In genomic region chr12:94420918-94421317, GRCm38 (mm10) we compare ENCODE assay signal across 9 mouse cellular contexts.
DNase-seq lines count a peak whose midpoint lies in the region; ATAC-seq lines count a peak whose summit lies in the region.
"Had no signal": no experiment of that assay in that cellular context is flagged by ENCODE, and none has a peak within 500 bp of the region (broad histone marks: within the 10 kb centered on the region; RNA-seq: fewer than 3 reads in every experiment).

No protein-coding gene starts in this region.

- no peak overlapping the region for H3K27ac ChIP-seq in heart, embryonic 16.5 days (ENCODE audit: low read length)
- no peak overlapping the region for H3K27ac ChIP-seq in hindbrain, embryonic 12.5 days
- H3K27ac ChIP-seq: midbrain, embryonic 10.5 days had no signal

- H3K4me1 ChIP-seq in heart, embryonic 16.5 days (ENCODE audit: control insufficient read depth, insufficient read depth, low read length): peaks cover 2% of the 10 kb centered on the region; the same call in 1 of the 2 replicates
- peaks cover 5% of the 10 kb centered on the region; the same call in 1 of the 2 replicates for H3K4me1 ChIP-seq in hindbrain, embryonic 12.5 days

- no peak overlapping the region for H3K9ac ChIP-seq in heart, embryonic 16.5 days (ENCODE audit: low read length)
- H3K9ac ChIP-seq in hindbrain, embryonic 12.5 days: no peak overlapping the region

- no peak overlapping the region for H3K4me3 ChIP-seq in heart, embryonic 16.5 days (ENCODE audit: low read length)
- H3K4me3 ChIP-seq in hindbrain, embryonic 12.5 days: no peak overlapping the region
- H3K4me3 ChIP-seq: midbrain, embryonic 10.5 days had no signal

- 29% methylated on average over 5 of the region's 5 CpGs for WGBS in heart, embryonic 16.5 days
- WGBS in hindbrain, embryonic 12.5 days: 70% methylated on average over 5 of the region's 5 CpGs

- DNase-seq in adrenal gland, postnatal 10 days: peak; percentile 27
- no peak for DNase-seq in adrenal gland, postnatal 25 days
- peak; percentile 75 for DNase-seq in 416B (ENCODE audit: low read depth)
- DNase-seq in kidney, postnatal 4 days: peak; percentile 27 to 47
- DNase-seq in right cerebral cortex, postnatal 36 days (ENCODE audit: low spot score in 2 of 2): no peak
- no peak for DNase-seq in layer of hippocampus, postnatal 36 days

- no peaks in the 10 kb centered on the region for H3K27me3 ChIP-seq in heart, embryonic 16.5 days (ENCODE audit: control insufficient read depth, insufficient read depth, low read length)
- H3K27me3 ChIP-seq in hindbrain, embryonic 12.5 days: no peaks in the 10 kb centered on the region

- H3K36me3 ChIP-seq in heart, embryonic 16.5 days (ENCODE audit: control insufficient read depth, insufficient read depth): no peaks in the 10 kb centered on the region
- no peaks in the 10 kb centered on the region for H3K36me3 ChIP-seq in hindbrain, embryonic 12.5 days
- H3K36me3 ChIP-seq: midbrain, embryonic 10.5 days had no signal

- H3K9me3 ChIP-seq in heart, embryonic 16.5 days (replicated peaks; ENCODE audit: control insufficient read depth, low read length): no peaks in the 10 kb centered on the region
- H3K9me3 ChIP-seq in hindbrain, embryonic 12.5 days (replicated peaks): no peaks in the 10 kb centered on the region
- H3K9me3 ChIP-seq: midbrain, embryonic 10.5 days had no signal

- no peak overlapping the region for H3K4me2 ChIP-seq in heart, embryonic 16.5 days (ENCODE audit: low read depth, low read length)
- H3K4me2 ChIP-seq in hindbrain, embryonic 12.5 days (replicated peaks): no peak overlapping the region

- ATAC-seq in heart, embryonic 16.5 days (replicated peaks; ENCODE audit: extremely low read depth, insufficient read depth, low FRiP score): peak; percentile 37; the same call in 1 of the 2 replicates
- no peak for ATAC-seq in hindbrain, embryonic 12.5 days (ENCODE audit: low FRiP score)

Comparison
In these comparisons a context has a peak if more than half of its experiments do, and no peak if none do; other contexts are left out.
1. DNase-seq: peak in adrenal gland, postnatal 10 days (single experiment), 416B (single experiment) and kidney, postnatal 4 days (2 of 2); none in adrenal gland, postnatal 25 days (single experiment), right cerebral cortex, postnatal 36 days (0 of 2) and layer of hippocampus, postnatal 36 days (0 of 2).